Mouse (Mus musculus): Measurements from ENCODE around the gene Gatad2a.

- TF ChIP-seq CTCF (IDR thresholded peaks at IDR 0.05): no peak
- TF ChIP-seq EP300 (IDR thresholded peaks at IDR 0.05; ENCODE audit: insufficient read depth, low read depth, low read length): no peak
- TF ChIP-seq POLR2A (IDR thresholded peaks at IDR 0.05; ENCODE audit: insufficient read depth, low read depth, low read length): no peak
Measured at GRCm38 (mm10) chr8:69914526-69914925, 81.7 kb downstream of the Gatad2a start.
